Mouse (Mus musculus) layer of hippocampus, adult 9-10 months (tissue): Measurements from ENCODE around the gene Laptm5.

Experiments
- DNase-seq: peaks from one replicate; pipeline ENCODE4 v3.0.0; 2022; ENCODE audit warnings: low spot score

Gene Laptm5

GRCm38 (mm10) chr4:130919750-130920356 is 6.9 kb downstream of the Laptm5 start:
- DNase-seq, result no peak

- DNase-seq, result no peak
These were observed 8.2 kb downstream of the Laptm5 start for GRCm38 (mm10) chr4:130920951-130921693.

- no peak for DNase-seq
These were observed 9.1 kb downstream of the Laptm5 start for GRCm38 (mm10) chr4:130921986-130922385.

GRCm38 (mm10) chr4:130926274-130926673 is 13.3 kb downstream of the Laptm5 start:
- DNase-seq, result no peak

- no peak for DNase-seq
These were observed 14.9 kb downstream of the Laptm5 start for GRCm38 (mm10) chr4:130927821-130928220.

GRCm38 (mm10) chr4:130942644-130943043 is 29.7 kb downstream of the Laptm5 start:
- no peak for DNase-seq

GRCm38 (mm10) chr4:130944112-130944511 is 31.2 kb downstream of the Laptm5 start, which contains the start of gene Matn1:
TSS of gene Matn1 (plus strand) at chr4:130944385.
- DNase-seq, result no peak

GRCm38 (mm10) chr4:130944779-130945178 is 31.9 kb downstream of the Laptm5 start:
- no peak for DNase-seq

- peak; percentile 46 for DNase-seq
These were observed 34.2 kb downstream of the Laptm5 start for GRCm38 (mm10) chr4:130947094-130947647.

- no peak for DNase-seq
These were observed 37.0 kb downstream of the Laptm5 start for GRCm38 (mm10) chr4:130949821-130950384.

GRCm38 (mm10) chr4:130952531-130952930 is 39.6 kb downstream of the Laptm5 start:
- no peak for DNase-seq

GRCm38 (mm10) chr4:130957156-130957555 is 44.2 kb downstream of the Laptm5 start:
- no peak for DNase-seq

- no peak for DNase-seq
These were observed 45.9 kb downstream of the Laptm5 start for GRCm38 (mm10) chr4:130958812-130959211.

GRCm38 (mm10) chr4:130959678-130960077 is 46.8 kb downstream of the Laptm5 start:
- DNase-seq, result no peak

- DNase-seq, result peak; percentile 67
These were observed 47.3 kb downstream of the Laptm5 start for GRCm38 (mm10) chr4:130960118-130960734.

- DNase-seq, result no peak
These were observed 58.4 kb downstream of the Laptm5 start for GRCm38 (mm10) chr4:130971278-130971677.

- DNase-seq, result no peak
These were observed 59.5 kb downstream of the Laptm5 start for GRCm38 (mm10) chr4:130972421-130972829.

- DNase-seq, result no peak
These were observed 60.7 kb downstream of the Laptm5 start for GRCm38 (mm10) chr4:130973332-130974263.

- no peak for DNase-seq
These were observed 66.1 kb downstream of the Laptm5 start for GRCm38 (mm10) chr4:130978981-130979380.

- DNase-seq, result no peak
These were observed 71.7 kb downstream of the Laptm5 start for GRCm38 (mm10) chr4:130984416-130985182.
